Mouse (Mus musculus) kidney, postnatal 0 days (tissue): ENCODE measurements around the gene Epp13. TPM values are rescaled to one million over a fixed set of nuclear protein-coding genes. Genes with fewer than 3 reads are reported as not detected.
"Not testable (repeated sequence)": the region's sequence is repeated elsewhere in the genome, so short reads cannot be mapped to it uniquely, and the experiment has no call there.

Experiments used
- ATAC-seq: fragments of 200-750 bp; cut with Nextera tagmentation; replicated peaks from 2 replicates; pipeline ENCODE4 v1.8.0; 2017; ENCODE audit warnings: low read depth, moderate number of reproducible peaks, moderate TSS enrichment, moderate library complexity; ENCODE audit not compliant: low FRiP score
- DNase-seq: peaks from one replicate; pipeline ENCODE4 v3.0.0-alpha.2; 2016; ENCODE audit warnings: low spot score
- H3K27ac ChIP-seq: fragments of 300-500 bp; sonication (generic); 2 replicates; pipeline ENCODE4 v1.5.1; 2014; ENCODE audit warnings: mild to moderate bottlenecking
- H3K27me3 ChIP-seq: fragments of 300-500 bp; sonication (generic); 2 replicates; pipeline ENCODE4 v1.6.1; 2014; ENCODE audit warnings: low read length, mixed read lengths; ENCODE audit not compliant: insufficient read depth
- H3K36me3 ChIP-seq: fragments of 300-500 bp; sonication (generic); 2 replicates; pipeline ENCODE4 v1.6.1; 2014; ENCODE audit warnings: low read length, mixed read lengths; ENCODE audit not compliant: insufficient read depth
- H3K4me1 ChIP-seq: fragments of 300-500 bp; sonication (generic); replicated peaks from 2 replicates; pipeline ENCODE4 v1.6.1; 2014; ENCODE audit warnings: antibody characterized with exemption, low read length, mixed read lengths; ENCODE audit not compliant: insufficient read depth
- H3K4me2 ChIP-seq: fragments of 300-500 bp; sonication (generic); 2 replicates; pipeline ENCODE4 v1.6.1; 2014; ENCODE audit warnings: mild to moderate bottlenecking, low read length, moderate library complexity, mixed read lengths
- H3K4me3 ChIP-seq: fragments of 300-500 bp; sonication (generic); replicated peaks from 2 replicates; pipeline ENCODE4 v1.5.1; 2014; ENCODE audit warnings: low read depth, low read length
- H3K9ac ChIP-seq: fragments of 300-500 bp; sonication (generic); 2 replicates; pipeline ENCODE4 v1.6.1; 2014; ENCODE audit warnings: low read depth, low read length
- H3K9me3 ChIP-seq: fragments of 300-500 bp; sonication (generic); replicated peaks from 2 replicates; pipeline ENCODE4 v1.6.1; 2016; ENCODE audit warnings: low read length, inconsistent platforms, mixed read lengths
- CTCF ChIP-seq: IDR thresholded peaks from 2 replicates; pipeline ENCODE4 v1.5.1; 2016; ENCODE audit warnings: antibody characterized with exemption, low read depth, mild to moderate bottlenecking, moderate library complexity
- WGBS: fragments of 180-500 bp; shearing (Covaris S2); extraction: QIAGEN DNeasy Blood & Tissue Kit; methylation state at CpG from one replicate; pipeline ENCODE4 v1.1.7; 2014; 5-methylcytosine and 5-hydroxymethylcytosine counted together
- polyA plus RNA-seq: library from polyadenylated mRNA; unstranded; fragments of >200 nt; fragmentation: Nextera tagmentation; extraction: Ambion mirVana; gene quantifications from 2 replicates; pipeline ENCODE4 v1.2.1, GENCODE M21; 2015

The Epp13 gene
- polyA plus RNA-seq, 1 experiment from 2014 or later = not detected

DNA sequence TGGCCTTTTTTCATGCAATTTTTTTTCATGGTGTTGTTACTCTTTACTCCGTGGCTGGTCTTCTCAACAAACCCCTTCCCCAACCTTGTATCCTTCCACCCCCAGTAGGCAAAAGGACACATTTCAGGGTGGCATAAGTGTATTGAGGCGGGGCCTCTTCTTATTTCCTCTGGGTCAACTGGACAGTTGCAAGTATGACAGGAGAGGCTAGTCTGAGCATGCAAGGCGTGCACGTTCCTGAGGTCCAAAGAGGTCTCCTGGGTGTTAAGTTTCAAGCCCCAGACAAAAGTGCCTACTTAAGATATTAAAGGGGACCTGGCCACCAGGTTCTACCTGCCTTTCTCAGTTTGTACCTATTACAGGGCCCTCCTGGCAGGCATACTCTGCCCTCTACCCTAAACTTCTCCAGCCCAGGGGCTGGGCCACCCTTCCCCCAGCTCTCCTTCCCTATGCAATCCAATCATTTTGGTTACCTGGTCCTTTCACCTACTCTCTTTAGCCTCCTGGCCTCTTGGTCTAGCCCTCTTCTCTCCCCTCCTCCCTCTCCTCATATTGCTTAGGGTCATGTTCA lies 32.0 kb downstream of the Epp13 start:
- Histone ChIP-seq H3K27ac (no peak overlapping the region), H3K9ac (no peak overlapping the region), H3K36me3 (no peaks in the 10 kb centered on the region), H3K9me3 (no peaks in the 10 kb centered on the region), H3K27me3 (no peaks in the 10 kb centered on the region), H3K4me2 (no peak overlapping the region), H3K4me1 (peaks cover 5% of the 10 kb centered on the region; the same call in 1 of the 2 replicates), H3K4me3 (no peak overlapping the region)
- ATAC-seq (no peak), DNase-seq (no peak)
- TF ChIP-seq CTCF = no peak
- WGBS = 86% methylated on average over 4 of the region's 4 CpGs

DNA sequence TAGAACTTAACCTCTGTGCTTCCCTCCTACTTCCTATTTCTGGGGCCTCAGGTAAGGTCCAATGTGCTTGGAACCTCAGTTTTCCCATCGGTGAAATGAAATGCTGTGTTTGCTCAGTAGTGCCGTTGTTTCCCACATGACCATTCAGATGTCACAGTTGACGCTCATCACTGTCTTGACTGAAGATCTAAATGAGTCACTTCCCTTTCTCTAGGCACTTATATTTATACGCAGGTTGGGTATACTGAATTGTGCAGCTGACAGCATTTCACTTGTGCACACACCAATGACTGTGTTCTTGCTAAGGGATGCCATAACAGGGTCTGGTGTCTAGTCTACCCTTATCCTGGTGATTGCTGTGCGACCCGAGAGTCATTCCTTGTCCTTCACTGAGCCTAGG lies 32.9 kb downstream of the Epp13 start:
- TF ChIP-seq CTCF = no peak
- no peak for ATAC-seq
- no peak overlapping the region for H3K4me3 ChIP-seq
- 83% methylated on average over 6 of the region's 6 CpGs for WGBS
- DNase-seq = no peak
- no peak overlapping the region for H3K9ac ChIP-seq
- no peaks in the 10 kb centered on the region for H3K27me3 ChIP-seq
- H3K4me1 ChIP-seq = peaks cover 5% of the 10 kb centered on the region; the same call in 1 of the 2 replicates
- no peak overlapping the region for H3K27ac ChIP-seq
- H3K36me3 ChIP-seq = no peaks in the 10 kb centered on the region
- no peaks in the 10 kb centered on the region for H3K9me3 ChIP-seq
- H3K4me2 ChIP-seq = peak overlapping the region; percentile 72; the same call in 1 of the 2 replicates

DNA sequence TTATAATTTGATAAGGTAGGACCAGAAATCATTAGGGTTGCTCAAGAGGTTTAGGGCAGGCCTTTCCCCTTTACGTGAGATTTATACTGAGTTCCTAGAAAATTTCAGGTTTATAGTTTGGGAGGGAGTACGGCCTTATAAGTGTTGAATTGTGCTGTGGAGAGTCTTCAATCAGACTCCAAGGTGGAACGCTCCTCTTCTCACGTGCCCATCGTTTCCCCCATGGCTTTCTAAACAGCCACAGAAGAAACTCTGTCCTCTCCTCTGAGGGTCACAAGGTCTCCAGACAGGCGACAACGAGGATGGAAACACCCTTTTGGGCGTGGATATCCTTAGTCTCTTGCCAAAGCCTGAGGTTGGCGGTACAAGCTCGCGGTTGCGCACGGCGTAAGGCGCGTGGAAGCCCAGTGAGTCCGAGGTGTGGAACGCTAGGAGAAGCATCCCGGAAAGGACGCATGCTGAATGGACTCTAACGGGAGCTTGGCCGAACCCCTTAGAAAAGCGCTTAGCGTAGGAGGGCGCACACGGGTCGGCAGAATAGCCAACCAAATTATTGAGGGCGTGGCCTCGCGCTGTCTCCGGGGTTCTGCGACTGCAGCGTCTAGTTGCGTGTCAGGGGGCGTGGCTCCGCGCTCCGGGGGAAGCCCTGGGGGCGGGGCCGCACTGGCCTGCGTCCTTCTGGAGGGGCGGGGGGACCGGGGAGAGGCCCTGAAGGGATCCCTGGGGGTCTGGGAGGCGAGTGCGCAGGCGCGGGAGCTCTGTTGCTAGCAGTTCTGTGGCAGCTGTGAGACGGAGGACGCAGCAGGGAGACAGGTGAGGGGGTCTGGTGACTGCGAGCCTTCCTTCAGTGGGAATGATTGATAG lies 33.6 kb downstream of the Epp13 start, which contains the start of gene Zfp667:
Gene Zfp667, plus strand, starts transcription at position 738 of the 864 bp plus-strand sequence.
- WGBS = 3% methylated on average over 50 of the region's 50 CpGs
- H3K9ac ChIP-seq = peak within 1 kb of the TSS; percentile 53
- H3K4me1 ChIP-seq = peaks cover 5% of the 10 kb centered on the region; the same call in 1 of the 2 replicates
- peak within 1 kb of the TSS; percentile 54 for H3K27ac ChIP-seq
- no peaks in the 10 kb centered on the region for H3K9me3 ChIP-seq
- DNase-seq (peak; percentile 98), ATAC-seq (peak; percentile 84)
- no peaks in the 10 kb centered on the region for H3K36me3 ChIP-seq
- H3K4me3 ChIP-seq = peak within 1 kb of the TSS; percentile 50
- H3K27me3 ChIP-seq = no peaks in the 10 kb centered on the region
- TF ChIP-seq CTCF = no peak
- peak within 1 kb of the TSS; percentile 72 for H3K4me2 ChIP-seq

- H3K4me2 ChIP-seq = peak overlapping the region; percentile 72
- H3K4me1 ChIP-seq = peaks cover 5% of the 10 kb centered on the region; the same call in 1 of the 2 replicates
- WGBS = 24% methylated on average over 15 of the region's 15 CpGs
- no peaks in the 10 kb centered on the region for H3K9me3 ChIP-seq
- DNase-seq = peak; percentile 1
- peak overlapping the region; percentile 49 for H3K9ac ChIP-seq
- peak overlapping the region; percentile 50 for H3K4me3 ChIP-seq
- TF ChIP-seq CTCF = no peak
- no peak overlapping the region for H3K27ac ChIP-seq
- H3K27me3 ChIP-seq = no peaks in the 10 kb centered on the region
- H3K36me3 ChIP-seq = no peaks in the 10 kb centered on the region
- ATAC-seq = no peak
Measured at GRCm38 (mm10) chr7:6286921-6287531, 34.5 kb downstream of the Epp13 start.

DNA sequence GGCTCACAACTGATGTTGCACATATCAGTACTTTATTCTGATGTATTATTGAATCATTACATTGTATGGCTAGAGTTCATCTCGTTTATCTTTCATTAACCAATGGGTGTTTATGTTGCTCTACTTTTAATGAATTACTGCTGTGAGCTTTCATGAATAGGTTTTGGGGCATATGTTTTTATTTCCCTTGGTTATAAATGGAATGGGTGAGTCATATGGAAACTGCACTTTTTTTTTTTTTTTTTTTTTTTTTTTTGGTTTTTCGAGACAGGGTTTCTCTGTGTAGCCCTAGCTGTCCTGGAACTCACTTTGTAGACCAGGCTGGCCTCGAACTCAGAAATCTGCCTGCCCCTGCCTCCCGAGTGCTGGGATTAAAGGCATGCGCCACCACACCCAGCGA lies 38.6 kb downstream of the Epp13 start:
- not testable (repeated sequence) for DNase-seq, ATAC-seq
- WGBS = 95% methylated on average over 4 of the region's 6 CpGs

GRCm38 (mm10) chr7:6300796-6301195 lies 48.3 kb downstream of the Epp13 start:
- H3K27me3 ChIP-seq, DNase-seq, H3K27ac ChIP-seq, H3K9me3 ChIP-seq, ATAC-seq, H3K4me3 ChIP-seq, H3K9ac ChIP-seq, H3K4me1 ChIP-seq, H3K36me3 ChIP-seq, H3K4me2 ChIP-seq: not testable (repeated sequence)
- whole genome bisulfite sequencing = 79% methylated on average over 11 of the region's 11 CpGs

More for the DNA sequence above, 38.6 kb downstream of the Epp13 start:
- H3K4me2 ChIP-seq, H3K9me3 ChIP-seq, H3K27ac ChIP-seq, H3K36me3 ChIP-seq, H3K4me3 ChIP-seq, H3K9ac ChIP-seq, H3K27me3 ChIP-seq, H3K4me1 ChIP-seq: not testable (repeated sequence)
